Mouse (Mus musculus) brain, adult 2 months (tissue): Measurements from ENCODE around the gene Mrto4.
"Not testable (repeated sequence)": the region's sequence is repeated elsewhere in the genome, so short reads cannot be mapped to it uniquely, and the experiment has no call there.

Source experiments
- DNase-seq: peaks from one replicate; pipeline ENCODE4 v3.0.0; 2011; ENCODE audit warnings: low read depth, low spot score

Gene Mrto4

DNA sequence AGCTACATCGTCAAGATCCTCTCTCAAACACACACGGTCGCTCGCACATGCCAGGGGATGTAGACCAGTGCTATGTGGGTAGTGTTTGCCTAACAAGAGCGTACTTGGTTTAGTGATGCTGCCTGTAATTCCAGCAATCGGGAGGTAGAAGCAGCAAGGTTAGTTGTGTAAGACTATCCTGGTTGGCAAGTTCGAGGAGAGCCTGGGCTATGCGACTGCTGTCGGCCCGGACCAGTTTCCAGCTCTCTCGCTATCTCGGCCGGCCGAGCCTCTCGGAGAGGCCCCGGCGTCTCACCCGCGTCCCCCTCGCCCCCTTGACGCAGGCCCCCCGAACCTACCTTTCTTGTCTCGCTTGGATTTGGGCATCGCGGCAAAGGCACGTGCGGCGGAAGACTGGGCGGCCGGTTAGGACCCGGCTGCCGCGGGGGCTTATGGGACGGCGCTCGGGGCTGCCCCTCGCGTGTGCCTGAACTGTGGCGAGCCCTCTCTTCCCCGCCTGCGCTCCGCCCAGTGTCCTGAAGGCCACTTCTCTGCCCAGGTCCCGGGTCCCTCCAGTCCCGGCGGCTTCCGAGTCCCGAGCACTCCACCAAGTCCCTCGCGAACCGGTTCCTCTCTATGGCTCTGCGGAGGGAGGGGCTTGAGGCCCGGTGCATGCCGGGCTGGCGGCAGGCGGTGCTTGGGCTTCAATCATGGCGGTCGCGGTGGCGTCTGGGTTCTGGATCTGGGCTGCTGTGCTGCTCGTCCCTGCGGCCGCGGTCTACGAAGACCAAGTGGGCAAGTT, at the start of gene Mrto4, which contains the start of the genes Emc1 and Ubr4:
TSS of gene Mrto4 (minus strand) at position 646 of the 781 bp plus-strand sequence.
TSS of gene Emc1 (plus strand) at position 657 of the 781 bp plus-strand sequence.
TSS of gene Ubr4 (plus strand) at position 679 of the 781 bp plus-strand sequence.
- DNase-seq: peak; percentile 92

DNA sequence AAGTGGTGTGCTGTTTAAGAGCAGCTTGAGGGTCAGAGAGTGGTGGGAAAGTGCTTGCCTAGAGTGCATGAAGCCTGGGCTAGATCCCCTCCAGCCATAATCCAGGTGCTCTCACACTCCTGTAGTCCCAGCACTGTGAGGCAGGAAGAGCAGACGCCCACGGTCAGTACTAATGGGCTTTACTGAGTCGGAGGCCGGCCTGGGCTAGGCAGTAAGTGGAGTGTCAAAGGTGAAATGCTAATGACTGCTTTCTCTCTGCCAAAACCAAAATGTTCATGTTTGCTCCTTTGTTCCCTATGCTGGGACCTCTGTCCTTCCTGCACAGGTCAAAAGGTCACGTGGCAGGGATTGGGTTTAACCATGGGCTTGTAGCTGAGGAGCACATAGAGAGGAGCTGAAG, 48.1 kb upstream of the Mrto4 start:
- no peak for DNase-seq

DNA sequence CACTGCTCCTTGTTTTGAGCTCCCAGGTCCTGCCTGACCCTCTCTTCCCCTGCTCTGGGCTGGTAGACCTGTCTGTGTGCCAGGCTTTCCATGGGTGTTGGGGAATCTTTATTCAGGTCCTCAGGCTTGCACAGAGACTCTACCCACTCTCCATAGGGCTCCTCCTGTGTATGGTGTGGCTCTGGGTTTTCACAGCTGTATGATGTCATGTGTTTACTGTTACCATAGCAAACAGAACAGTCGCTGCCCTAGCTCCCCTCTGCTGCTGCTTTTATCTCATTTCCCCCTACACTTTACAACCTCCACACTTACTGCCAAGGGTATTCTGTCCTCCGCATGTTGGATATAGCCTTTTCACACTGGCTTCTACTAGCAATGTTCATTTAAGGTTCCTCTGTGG, 43.1 kb upstream of the Mrto4 start:
- DNase-seq: peak; percentile 29

DNA sequence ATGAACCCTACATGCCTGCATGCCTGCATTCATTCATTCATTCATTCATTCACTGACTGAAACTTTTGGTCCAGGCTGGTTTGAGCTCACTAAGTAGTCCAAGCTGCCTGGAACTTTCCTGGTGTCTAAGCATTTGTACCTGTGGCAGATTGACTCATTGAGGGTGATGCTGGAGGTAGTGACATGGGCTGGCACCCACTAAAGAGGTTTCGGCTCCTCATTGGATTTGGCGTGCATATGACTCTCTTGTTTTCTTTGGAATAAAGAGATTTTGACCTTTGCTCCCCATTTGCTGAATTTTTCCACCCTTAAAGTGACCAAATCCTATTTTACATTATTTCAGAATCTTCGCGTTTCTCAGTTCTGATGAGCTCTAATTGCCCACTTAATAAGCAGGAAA, 37.2 kb upstream of the Mrto4 start:
- DNase-seq: no peak

DNA sequence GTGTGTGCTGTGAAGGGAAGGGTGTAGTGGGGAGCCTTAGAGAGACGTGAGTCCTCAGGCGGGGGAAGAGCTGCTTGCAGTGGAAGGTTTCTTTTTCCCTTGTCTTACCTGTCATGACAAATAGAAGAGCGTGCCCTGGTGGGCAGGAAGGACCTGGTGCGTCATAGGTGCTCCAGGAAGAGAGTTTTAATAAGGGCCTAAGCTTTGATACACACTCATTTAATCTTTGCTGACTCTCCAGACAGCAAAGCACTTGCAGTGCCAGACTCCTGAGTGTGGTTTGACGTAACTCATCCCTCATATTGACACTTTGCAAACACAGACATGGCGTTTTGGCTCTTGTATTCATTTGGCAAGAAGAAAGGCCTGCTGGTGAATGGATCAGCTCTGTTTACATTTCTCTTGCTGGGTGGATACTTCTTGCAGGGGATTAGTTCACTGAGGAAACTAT, 34.5 kb upstream of the Mrto4 start:
- peak; percentile 36 for DNase-seq

DNA sequence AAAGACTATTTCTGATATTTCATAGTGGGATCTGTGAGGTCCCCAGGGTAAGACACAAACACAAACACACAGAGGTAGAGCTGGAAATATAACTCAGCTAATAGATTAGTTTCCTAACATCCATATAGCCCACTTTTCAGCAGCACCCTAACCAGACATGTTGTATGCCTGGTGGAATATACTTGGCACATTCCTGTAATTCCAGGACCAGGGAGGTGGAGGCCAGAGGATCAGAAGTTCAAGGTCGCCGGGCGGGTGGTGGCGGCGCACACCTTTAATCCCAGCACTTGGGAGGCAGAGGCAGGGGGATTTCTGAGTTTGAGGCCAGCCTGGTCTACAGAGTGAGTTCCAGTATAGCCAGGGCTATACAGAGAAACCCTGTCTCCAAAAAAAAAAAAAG, 33.5 kb upstream of the Mrto4 start:
- not testable (repeated sequence) for DNase-seq

DNA sequence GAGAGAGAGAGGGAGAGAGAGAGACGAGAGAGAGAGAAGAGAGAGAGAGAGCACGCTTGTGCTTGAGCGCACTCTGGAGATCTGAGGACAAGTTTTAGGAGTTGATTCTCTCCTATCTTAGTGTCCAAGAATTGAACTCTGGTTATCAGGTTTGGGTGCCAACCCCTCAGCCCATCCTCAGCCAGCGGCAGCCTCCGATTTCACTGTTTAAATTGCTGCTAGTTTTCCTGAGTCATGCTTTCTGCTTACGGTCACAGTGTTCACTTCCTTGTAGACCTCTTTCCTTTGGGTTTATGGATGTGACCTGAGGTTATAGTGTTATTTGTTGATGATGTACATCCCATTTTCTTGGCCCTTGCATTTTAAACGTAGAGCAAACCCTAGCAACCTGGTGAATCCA, 29.9 kb upstream of the Mrto4 start:
- no peak for DNase-seq

DNA sequence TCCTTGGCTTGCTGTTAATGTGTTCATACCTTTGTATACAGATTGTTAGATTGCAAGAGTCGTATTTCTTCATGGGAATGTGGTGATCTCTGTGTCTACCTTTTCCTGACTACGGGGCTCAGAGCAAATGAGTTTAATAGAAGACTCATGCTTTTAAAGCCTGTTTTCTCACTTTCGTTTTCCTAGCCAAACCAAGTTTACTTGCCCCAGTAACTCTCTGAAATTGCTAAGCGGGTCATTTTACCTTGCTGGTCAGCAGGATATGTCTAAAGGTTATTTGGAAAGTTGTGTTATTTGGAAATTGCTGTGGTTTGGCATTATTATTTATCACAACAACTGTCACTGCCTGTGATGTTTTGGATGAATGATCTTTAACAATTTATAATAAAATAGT, 29.1 kb upstream of the Mrto4 start:
- no peak for DNase-seq

DNA sequence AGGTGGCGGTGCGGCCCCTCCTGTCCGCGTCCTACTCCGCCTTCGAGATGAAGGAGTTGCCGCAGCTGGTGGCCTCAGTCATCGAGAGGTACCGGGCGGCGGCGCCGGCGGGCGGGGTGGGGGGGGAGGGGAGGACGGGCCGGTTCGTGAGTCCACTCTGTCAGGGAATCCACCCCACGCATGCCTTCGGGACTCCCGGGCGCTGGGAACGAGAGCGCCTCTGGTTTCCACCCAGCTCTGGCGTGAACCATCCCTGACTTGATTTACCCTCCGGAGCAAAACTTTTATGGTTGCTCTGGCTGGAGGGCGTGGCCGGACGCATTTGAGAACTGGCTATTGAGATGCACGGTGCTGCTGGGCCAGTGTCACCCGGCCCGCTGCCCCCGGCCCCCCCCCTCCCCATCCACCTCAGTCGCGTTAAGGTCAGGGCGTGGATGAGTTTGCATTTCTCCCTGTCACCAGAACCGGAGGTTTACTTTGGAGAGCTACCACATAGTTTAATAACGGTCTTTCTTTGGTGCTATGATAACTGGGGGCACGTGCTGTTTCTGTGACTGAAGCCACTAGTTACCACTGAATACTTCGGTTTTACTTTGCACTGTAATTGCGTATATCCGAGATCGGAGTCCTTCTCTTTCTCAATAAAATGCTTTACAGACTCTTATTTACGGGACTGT, 28.5 kb upstream of the Mrto4 start:
- no peak for DNase-seq

DNA sequence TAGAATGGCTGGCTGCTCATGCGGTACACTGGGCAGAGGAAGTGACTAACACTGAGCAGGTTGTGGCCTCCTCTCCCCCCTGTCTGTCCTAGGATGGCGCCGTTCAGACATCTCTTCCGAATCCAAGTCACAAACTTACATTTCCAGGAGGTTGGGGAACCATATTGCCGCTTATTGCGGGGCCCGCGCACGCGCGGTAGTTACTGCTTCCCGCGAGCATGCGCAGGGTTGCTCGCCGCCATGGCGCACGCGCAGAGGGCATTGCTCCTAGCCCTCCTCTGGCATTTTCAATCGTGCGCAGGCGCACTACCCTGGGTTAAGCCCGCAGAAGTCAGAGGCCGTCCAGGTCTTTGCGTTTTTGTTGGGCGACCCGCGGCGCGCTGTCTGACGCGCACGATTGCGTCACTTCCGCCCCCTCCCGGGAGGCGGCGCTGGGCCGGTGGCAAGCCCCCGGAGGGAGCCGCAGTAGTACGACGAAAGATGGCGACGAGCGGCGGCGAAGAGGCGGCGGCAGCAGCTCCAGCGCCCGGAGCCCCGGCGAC, 27.9 kb upstream of the Mrto4 start:
- DNase-seq: peak; percentile 99

DNA sequence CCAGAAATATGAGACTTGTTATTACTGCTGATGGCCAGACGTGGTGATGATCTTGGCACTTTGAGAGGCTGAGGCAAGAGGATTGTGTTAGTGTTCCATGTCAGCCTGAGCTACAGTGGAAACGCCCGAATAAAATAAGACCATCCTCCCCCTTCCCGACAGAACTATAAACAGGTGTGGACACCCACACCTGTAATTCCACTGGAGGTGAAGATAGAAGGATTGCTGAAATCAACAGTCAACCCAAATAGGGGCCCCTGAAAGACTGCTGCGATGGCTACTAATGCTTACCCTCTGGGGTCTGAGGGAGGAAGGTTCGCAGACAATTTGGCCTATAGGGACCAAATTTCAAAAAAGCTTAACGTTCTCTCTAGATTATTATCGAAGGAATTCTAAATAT, 27.3 kb upstream of the Mrto4 start:
- no peak for DNase-seq

DNA sequence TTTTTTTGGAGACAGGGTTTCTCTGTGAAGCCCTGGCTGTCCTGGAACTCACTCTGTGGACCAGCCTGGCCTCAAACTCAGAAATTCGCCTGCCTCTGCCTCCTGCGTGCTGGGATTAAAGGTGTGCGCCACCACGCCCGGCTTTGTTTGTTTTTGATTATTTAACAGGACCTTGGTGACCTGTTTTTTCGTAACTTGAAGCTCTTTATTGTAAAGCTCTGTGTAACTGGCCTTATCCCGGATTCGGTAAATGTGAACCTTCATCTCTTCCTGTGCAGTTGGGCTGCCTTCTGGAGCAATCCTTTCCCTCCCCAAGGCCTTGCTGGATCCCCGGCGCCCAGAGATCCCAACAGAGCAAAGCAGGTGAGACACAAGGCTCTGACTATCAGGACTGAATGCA, 21.2 kb upstream of the Mrto4 start:
- DNase-seq: no peak

DNA sequence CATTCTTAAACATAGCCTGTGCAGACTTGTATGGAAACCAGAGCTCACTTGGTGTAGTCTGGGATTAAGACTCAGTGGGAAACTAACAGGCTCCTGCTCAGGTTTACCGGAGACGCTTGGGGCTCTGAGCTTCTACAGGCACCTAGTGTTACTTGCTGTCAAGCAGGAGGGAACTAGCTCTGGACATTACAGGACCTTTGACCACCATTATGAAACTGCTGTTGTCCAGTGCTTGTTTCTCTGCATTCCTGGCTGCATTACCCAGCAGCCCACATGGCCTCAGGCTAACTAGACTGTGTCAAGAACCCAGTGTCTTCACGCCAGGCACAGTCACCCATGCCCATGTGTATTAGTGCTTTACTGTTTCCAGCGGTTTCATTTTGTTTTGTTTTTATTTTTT, 20.8 kb upstream of the Mrto4 start:
- no peak for DNase-seq

DNA sequence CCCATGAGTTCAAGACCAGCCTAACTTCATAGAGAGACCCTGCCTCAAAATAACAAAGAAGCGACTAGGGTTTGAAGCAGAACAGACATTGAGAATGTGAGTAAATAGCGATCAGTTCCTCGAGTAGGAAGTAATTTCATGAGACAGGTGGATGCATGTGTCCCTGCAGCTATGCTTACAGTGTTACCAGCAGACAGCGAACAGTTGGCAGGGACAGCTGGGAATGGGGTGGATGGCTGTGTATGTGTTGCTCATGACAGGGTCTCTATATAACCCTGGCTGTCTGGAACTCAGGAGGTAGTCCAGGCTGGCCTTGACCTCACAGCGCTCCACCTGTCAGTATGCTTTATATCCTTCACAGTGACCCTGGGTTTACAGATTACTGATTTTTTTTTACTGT, 15.7 kb upstream of the Mrto4 start:
- DNase-seq: no peak

DNA sequence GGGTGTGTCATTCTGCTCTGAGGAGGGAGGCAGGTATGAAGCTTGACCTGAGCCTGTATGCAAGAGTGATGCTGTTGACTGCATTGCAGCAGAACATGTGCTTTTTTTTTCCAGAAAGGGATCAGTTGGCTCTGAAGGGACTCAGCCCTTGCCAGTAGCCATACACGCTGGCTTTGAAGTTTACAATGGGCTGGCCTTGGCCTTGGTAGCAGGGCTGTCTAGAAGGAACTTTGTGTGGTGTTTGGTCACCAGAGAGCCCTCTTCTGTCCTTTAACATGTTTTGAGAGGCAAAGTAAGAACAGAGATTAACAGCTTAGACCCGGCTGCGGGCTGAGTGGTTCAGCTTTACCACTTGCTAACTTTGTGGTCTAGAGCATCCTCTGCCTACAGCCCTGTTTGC, 15.0 kb upstream of the Mrto4 start:
- no peak for DNase-seq

DNA sequence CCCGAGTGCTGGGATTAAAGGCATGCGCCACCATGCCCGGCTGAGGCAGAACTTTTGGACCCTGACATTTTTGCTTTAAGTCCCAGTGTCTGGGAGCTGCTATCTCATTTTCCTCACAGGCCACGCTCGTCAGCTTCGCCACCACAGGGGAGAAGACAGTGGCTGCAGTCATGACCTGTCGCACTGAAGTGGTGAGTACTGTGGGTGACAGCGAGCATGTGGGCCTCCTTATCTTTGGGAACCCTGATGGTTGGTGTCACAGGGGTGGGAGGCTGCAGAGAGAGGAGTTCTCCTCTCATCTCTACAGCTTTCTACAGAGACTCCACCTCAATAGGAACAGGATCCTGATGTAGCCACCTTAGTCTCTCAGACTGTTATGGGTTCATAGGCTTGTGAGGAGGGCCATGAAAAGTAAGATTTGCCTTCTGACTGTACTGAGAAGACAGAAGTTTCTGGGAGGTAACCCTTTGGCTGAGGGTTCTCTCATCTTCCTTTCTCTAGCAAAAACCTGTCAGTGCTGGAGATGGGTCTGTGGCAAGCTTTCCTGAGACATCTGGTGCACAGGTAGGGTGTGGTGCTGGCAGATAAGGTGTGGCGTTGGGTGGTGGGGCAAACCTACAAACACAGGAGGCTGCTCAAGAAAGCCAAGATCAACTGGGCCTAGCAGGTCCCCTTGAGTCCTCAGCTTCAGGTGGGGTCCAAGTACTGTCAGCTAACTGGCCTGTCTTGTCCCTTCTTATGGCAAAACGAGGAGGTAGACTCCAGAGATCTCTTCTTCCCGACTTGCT, 8.6 kb upstream of the Mrto4 start:
- no peak for DNase-seq

DNA sequence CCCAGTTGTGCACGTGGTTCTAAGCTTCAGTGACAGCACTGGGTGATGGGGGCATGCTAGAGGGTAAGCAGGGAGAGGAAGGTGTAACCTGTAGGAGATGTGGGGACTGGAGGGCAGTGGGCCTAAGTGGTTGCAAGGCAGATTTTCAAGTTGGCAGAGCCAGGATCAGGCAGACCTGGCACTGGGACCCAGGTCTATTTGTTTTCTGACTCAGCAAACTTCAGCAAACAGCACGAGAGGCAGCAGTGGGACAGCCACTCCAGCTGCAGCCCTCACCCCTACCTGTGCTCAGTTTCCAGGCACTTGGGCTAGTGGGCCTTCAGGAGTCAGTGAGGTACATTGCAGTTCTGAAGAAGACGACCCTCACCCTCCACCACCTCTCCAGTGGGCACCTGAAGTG, 4.8 kb upstream of the Mrto4 start:
- no peak for DNase-seq

DNA sequence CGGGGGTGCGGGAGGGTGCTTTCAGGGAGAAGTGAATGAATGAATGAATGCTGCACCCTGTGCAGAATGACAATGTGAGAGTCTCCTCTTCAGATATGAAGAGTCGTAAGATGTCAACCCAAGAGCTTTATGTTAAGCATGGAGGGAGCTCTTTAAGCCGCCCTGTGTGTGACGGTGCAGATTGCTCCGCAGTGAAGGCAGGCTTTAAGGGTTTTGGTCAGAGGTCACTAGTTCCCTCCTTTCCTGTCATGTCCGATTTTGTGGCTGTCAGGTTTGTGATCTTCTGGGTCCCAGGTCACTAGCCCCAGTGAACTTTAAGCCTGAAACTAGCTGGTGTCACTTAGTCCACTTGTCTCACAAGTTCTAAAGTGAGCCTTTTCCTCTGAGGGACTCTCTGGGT, 456 bp upstream of the Mrto4 start:
- no peak for DNase-seq

DNA sequence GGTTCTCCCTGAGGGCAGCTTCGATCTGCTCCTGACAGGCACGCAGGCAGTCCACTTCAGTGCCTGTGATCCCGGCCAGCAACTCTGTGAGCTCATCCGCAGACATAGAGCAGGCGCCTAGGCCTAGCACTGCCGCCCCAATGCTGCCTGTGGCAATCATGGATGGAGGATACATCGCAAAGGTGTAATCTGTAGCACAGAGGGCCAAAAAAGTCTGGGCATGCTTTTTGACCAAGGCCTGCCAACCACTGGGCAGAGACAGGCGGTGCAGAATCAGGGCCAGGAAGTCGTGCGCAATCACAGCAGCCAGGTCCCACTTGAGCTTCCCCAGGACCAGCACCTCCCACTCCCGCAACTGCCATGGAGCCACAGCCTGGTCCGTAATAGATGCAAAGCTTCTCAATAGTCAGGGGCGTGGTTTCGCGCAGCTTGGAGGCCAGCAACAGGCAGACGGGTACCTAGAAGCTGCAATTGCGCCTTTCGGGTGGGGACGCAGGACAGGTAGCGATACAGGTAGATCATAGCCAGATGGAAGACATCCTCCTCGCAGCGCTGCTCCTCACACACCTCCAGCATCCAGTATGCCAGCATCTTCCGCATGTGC, 6.9 kb downstream of the Mrto4 start:
- DNase-seq: no peak

DNA sequence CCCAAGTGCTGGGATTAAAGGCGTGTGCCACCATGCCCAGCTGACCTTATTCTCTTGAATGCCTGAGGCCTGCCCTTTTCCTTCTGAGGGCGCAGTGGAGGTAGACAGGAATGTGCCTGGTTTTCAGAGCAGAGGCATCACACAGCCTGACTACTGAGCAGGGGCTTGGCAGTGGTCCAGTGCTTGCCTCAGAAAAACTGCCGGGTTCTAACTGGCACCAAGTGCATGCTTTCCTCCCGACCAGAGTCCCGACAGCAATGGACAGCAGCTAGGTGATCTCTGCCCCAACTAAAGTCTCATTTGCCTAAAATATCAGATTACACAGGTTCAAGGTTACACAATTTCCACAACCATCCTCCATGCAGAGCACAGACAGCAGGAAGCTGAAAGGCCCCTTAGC, 8.7 kb downstream of the Mrto4 start:
- peak; percentile 17 for DNase-seq

DNA sequence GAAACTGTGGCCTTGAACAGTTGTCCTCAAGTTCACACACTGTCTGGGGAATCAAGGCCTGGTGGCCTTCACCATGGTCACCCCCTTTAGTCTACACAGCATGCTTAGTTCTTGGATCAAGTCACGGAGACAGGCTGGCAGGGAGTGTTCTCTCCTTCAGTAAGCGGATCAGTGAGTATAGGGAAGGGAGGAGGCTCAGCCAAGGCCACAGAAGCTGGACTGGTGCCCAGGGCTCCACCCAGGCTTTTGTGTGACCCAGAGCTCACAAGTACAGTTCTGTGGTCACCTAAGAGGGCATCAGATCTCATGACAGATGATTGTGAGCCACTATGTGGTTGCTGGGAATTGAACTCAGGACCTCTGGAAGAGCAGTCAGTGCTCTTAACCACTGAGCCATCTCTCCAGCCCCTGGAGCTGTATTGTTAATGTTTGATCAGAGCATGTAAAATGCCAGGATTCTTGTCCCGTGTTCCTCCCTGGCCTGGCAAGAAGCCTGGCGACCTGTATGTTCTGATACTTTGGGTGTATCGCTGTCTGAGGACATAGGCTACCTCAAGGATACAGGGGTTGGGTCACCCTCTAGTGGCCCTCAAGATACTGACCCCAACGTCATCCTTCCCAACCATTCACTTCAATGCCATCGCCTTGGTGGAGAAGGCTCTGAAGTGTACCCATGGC, 10.7 kb downstream of the Mrto4 start:
- no peak for DNase-seq
